Mouse (Mus musculus) hindbrain, embryonic 11.5 days (tissue): Measurements from ENCODE around the gene Ntrk1. TPM values are rescaled to one million over a fixed set of nuclear protein-coding genes. Genes with fewer than 3 reads are reported as not detected.

Experiments
- ATAC-seq: fragments of 200-750 bp; cut with Nextera tagmentation; 2 replicates; pipeline ENCODE4 v1.8.0; 2017; ENCODE audit warnings: mild to moderate bottlenecking, moderate TSS enrichment, moderate library complexity; ENCODE audit not compliant: low FRiP score
- DNase-seq: peaks from one replicate; pipeline ENCODE4 v3.0.0-alpha.2; 2015; ENCODE audit warnings: low spot score
- H3K27ac ChIP-seq: fragments of 300-500 bp; sonication (generic); 2 replicates; pipeline ENCODE4 v1.5.1; 2014; ENCODE audit warnings: mild to moderate bottlenecking, low read depth, low read length
- H3K27me3 ChIP-seq: fragments of 300-500 bp; sonication (generic); 2 replicates; pipeline ENCODE4 v1.6.1; 2014; ENCODE audit warnings: mild to moderate bottlenecking, low read length, moderate library complexity, mixed read lengths; ENCODE audit not compliant: control insufficient read depth, insufficient read depth
- H3K36me3 ChIP-seq: fragments of 300-500 bp; sonication (generic); 2 replicates; pipeline ENCODE4 v1.6.1; 2014; ENCODE audit warnings: mild to moderate bottlenecking, low read length, moderate library complexity, mixed read lengths; ENCODE audit not compliant: control insufficient read depth, insufficient read depth
- H3K4me1 ChIP-seq: fragments of 300-500 bp; sonication (generic); replicated peaks from 2 replicates; pipeline ENCODE4 v1.6.1; 2014; ENCODE audit warnings: low read length, mixed read lengths; ENCODE audit not compliant: control insufficient read depth, insufficient read depth
- H3K4me2 ChIP-seq: fragments of 300-500 bp; sonication (generic); replicated peaks from 2 replicates; pipeline ENCODE4 v1.6.1; 2014; ENCODE audit warnings: mild to moderate bottlenecking, low read depth, low read length
- H3K4me3 ChIP-seq: fragments of 300-500 bp; sonication (generic); 2 replicates; pipeline ENCODE4 v1.5.1; 2014; ENCODE audit warnings: low read depth, low read length
- H3K9ac ChIP-seq: fragments of 300-500 bp; sonication (generic); 2 replicates; pipeline ENCODE4 v1.6.1; 2014; ENCODE audit warnings: low read depth, low read length
- H3K9me3 ChIP-seq: fragments of 300-500 bp; sonication (generic); 2 replicates; pipeline ENCODE4 v1.6.1; 2016; ENCODE audit warnings: low read length; ENCODE audit not compliant: control insufficient read depth
- WGBS: fragments of 180-500 bp; shearing (Covaris S2); extraction: QIAGEN DNeasy Blood & Tissue Kit; methylation state at CpG from one replicate; pipeline ENCODE4 v1.1.7; 2014; 5-methylcytosine and 5-hydroxymethylcytosine counted together
- polyA plus RNA-seq: library from polyadenylated mRNA; unstranded; fragments of >200 nt; fragmentation: Nextera tagmentation; extraction: Ambion mirVana; gene quantifications from 2 replicates; pipeline ENCODE4 v1.2.1, GENCODE M21; 2014

The Ntrk1 gene
- polyA plus RNA-seq, 1 experiment from 2014 or later, result 6.7 TPM

GRCm38 (mm10) chr3:87753829-87754228 is 41.1 kb downstream of the Ntrk1 start:
- Histone ChIP-seq H3K4me1 (no peaks in the 10 kb centered on the region; the same call in 1 of the 2 replicates), H3K36me3 (no peaks in the 10 kb centered on the region), H3K4me3 (no peak overlapping the region), H3K4me2 (no peak overlapping the region), H3K27me3 (peaks cover 2% of the 10 kb centered on the region; the same call in 1 of the 2 replicates), H3K9me3 (no peaks in the 10 kb centered on the region), H3K9ac (no peak overlapping the region), H3K27ac (no peak overlapping the region)
- ATAC-seq (no peak), DNase-seq (no peak)
- 90% methylated on average over 13 of the region's 13 CpGs for WGBS

- DNase-seq (no peak), ATAC-seq (no peak)
- peaks cover 2% of the 10 kb centered on the region; the same call in 1 of the 2 replicates for H3K27me3 ChIP-seq
- H3K36me3 ChIP-seq, result no peaks in the 10 kb centered on the region
- H3K4me3 ChIP-seq, result no peak overlapping the region
- no peak overlapping the region for H3K4me2 ChIP-seq
- H3K9me3 ChIP-seq, result no peaks in the 10 kb centered on the region
- WGBS, result 86% methylated on average over 3 of the region's 3 CpGs
- no peak overlapping the region for H3K9ac ChIP-seq
- no peaks in the 10 kb centered on the region; the same call in 1 of the 2 replicates for H3K4me1 ChIP-seq
- no peak overlapping the region for H3K27ac ChIP-seq
These were observed 42.4 kb downstream of the Ntrk1 start for GRCm38 (mm10) chr3:87752567-87752966.

- no peak overlapping the region for H3K4me3 ChIP-seq
- no peaks in the 10 kb centered on the region for H3K9me3 ChIP-seq
- no peak overlapping the region for H3K4me2 ChIP-seq
- no peak overlapping the region for H3K9ac ChIP-seq
- DNase-seq, result no peak
- H3K4me1 ChIP-seq, result no peaks in the 10 kb centered on the region
- no peak overlapping the region for H3K27ac ChIP-seq
- H3K27me3 ChIP-seq, result 0 out of 2 replicates have a peak, but pooled peaks cover 2% of the 10 kb centered on the region
- H3K36me3 ChIP-seq, result no peaks in the 10 kb centered on the region
- ATAC-seq, result no peak
- WGBS, result 92% methylated on average over 12 of the region's 12 CpGs
These were observed 45.0 kb downstream of the Ntrk1 start for GRCm38 (mm10) chr3:87749977-87750376.

DNA sequence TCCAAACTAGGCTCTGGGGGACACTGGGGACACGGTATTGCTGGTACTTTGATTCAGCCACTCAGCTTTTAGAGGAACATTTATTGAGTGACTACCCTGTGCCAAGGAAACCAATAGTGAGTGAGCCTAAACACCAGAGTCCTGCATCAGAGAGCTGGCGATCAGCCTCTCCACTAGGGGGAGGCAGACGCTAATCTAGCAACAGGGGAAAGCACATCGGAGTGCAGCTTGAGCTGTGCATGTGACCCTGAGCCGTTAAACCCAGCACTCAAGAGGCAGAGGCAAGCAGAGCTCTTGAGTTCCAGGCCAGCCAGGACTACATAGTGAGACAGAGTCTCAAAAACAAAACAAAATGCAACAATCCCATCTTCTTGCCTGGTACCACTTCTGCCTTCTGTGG is 45.9 kb downstream of the Ntrk1 start:
- no peaks in the 10 kb centered on the region for H3K9me3 ChIP-seq
- no peak overlapping the region for H3K4me2 ChIP-seq
- no peaks in the 10 kb centered on the region for H3K27me3 ChIP-seq
- no peaks in the 10 kb centered on the region for H3K36me3 ChIP-seq
- WGBS, result 14% methylated on average over 5 of the region's 5 CpGs
- no peak overlapping the region for H3K4me3 ChIP-seq
- no peaks in the 10 kb centered on the region for H3K4me1 ChIP-seq
- no peak for ATAC-seq
- H3K27ac ChIP-seq, result no peak overlapping the region
- DNase-seq, result no peak
- H3K9ac ChIP-seq, result no peak overlapping the region

- DNase-seq (no peak), ATAC-seq (no peak)
- no peak within 1 kb of the TSS for H3K9ac ChIP-seq
- H3K36me3 ChIP-seq, result no peaks in the 10 kb centered on the region
- H3K27me3 ChIP-seq, result no peaks in the 10 kb centered on the region
- H3K9me3 ChIP-seq, result no peaks in the 10 kb centered on the region
- H3K27ac ChIP-seq, result no peak within 1 kb of the TSS
- 54% methylated on average over 13 of the region's 13 CpGs for WGBS
- no peaks in the 10 kb centered on the region for H3K4me1 ChIP-seq
- H3K4me3 ChIP-seq, result no peak within 1 kb of the TSS
- H3K4me2 ChIP-seq, result no peak within 1 kb of the TSS
These were observed 46.5 kb downstream of the Ntrk1 start, which contains the start of gene Lrrc71 for GRCm38 (mm10) chr3:87748431-87748830. Gene Lrrc71 (minus strand): TSS chr3:87748625.

- no peaks in the 10 kb centered on the region for H3K9me3 ChIP-seq
- peak overlapping the region; percentile 16 for H3K9ac ChIP-seq
- H3K4me1 ChIP-seq, result no peaks in the 10 kb centered on the region
- H3K4me3 ChIP-seq, result peak overlapping the region; percentile 17; the same call in 1 of the 2 replicates
- no peak overlapping the region for H3K27ac ChIP-seq
- H3K4me2 ChIP-seq, result peak overlapping the region; percentile 24
- WGBS, result 41% methylated on average over 18 of the region's 18 CpGs
- no peak for DNase-seq
- H3K27me3 ChIP-seq, result no peaks in the 10 kb centered on the region
- 0 out of 2 replicates have a peak, but pooled peaks have one; percentile 33 for ATAC-seq
- no peaks in the 10 kb centered on the region for H3K36me3 ChIP-seq
These were observed 49.8 kb downstream of the Ntrk1 start for GRCm38 (mm10) chr3:87745036-87745659.

- H3K4me1 ChIP-seq, result no peaks in the 10 kb centered on the region
- H3K9me3 ChIP-seq, result no peaks in the 10 kb centered on the region
- no peak overlapping the region for H3K4me3 ChIP-seq
- DNase-seq, result no peak
- H3K4me2 ChIP-seq, result no peak overlapping the region
- WGBS, result 85% methylated on average over 4 of the region's 4 CpGs
- no peaks in the 10 kb centered on the region for H3K36me3 ChIP-seq
- H3K27ac ChIP-seq, result no peak overlapping the region
- H3K27me3 ChIP-seq, result no peaks in the 10 kb centered on the region
- no peak for ATAC-seq
- H3K9ac ChIP-seq, result no peak overlapping the region
These were observed 51.0 kb downstream of the Ntrk1 start for GRCm38 (mm10) chr3:87743927-87744326.

- H3K27ac ChIP-seq, result no peak overlapping the region
- H3K4me3 ChIP-seq, result no peak overlapping the region
- H3K27me3 ChIP-seq, result no peaks in the 10 kb centered on the region
- H3K9ac ChIP-seq, result no peak overlapping the region
- ATAC-seq (no peak), DNase-seq (no peak)
- no peaks in the 10 kb centered on the region for H3K9me3 ChIP-seq
- H3K36me3 ChIP-seq, result no peaks in the 10 kb centered on the region
- H3K4me1 ChIP-seq, result no peaks in the 10 kb centered on the region
- 86% methylated on average over 16 of the region's 16 CpGs for WGBS
- H3K4me2 ChIP-seq, result no peak overlapping the region
These were observed 52.2 kb downstream of the Ntrk1 start for GRCm38 (mm10) chr3:87742735-87743134.

DNA sequence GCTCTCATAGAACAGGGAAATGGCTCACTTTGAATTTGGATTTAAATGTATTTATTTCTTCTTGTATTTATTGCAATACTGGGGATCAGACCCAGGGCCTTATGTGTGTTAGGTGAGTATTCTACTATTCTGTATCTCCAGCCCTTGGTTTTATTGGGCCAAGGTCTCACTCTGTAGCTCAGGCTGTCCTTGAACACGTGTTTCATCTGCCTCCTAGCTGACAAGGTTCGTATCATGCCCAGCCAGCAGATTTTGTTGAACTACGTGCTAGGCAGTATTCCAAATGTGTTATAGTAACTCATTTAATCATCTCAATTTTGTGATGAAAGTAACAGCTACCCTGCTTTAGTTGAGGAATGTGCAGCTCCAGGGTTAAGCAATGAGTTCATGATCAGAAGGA is 52.9 kb downstream of the Ntrk1 start:
- Histone ChIP-seq H3K4me3 (no peak overlapping the region), H3K9me3 (no peaks in the 10 kb centered on the region), H3K27me3 (no peaks in the 10 kb centered on the region), H3K36me3 (no peaks in the 10 kb centered on the region), H3K4me2 (no peak overlapping the region), H3K27ac (no peak overlapping the region), H3K4me1 (no peaks in the 10 kb centered on the region), H3K9ac (no peak overlapping the region)
- WGBS, result 86% methylated on average over 3 of the region's 3 CpGs
- ATAC-seq, result no peak
- DNase-seq, result no peak
